Mouse (Mus musculus): ENCODE measurements around the gene Ccdc77.
"Not testable (repeated sequence)": the region's sequence is repeated elsewhere in the genome, so short reads cannot be mapped to it uniquely, and the experiment has no call there.

The Ccdc77 gene

DNA sequence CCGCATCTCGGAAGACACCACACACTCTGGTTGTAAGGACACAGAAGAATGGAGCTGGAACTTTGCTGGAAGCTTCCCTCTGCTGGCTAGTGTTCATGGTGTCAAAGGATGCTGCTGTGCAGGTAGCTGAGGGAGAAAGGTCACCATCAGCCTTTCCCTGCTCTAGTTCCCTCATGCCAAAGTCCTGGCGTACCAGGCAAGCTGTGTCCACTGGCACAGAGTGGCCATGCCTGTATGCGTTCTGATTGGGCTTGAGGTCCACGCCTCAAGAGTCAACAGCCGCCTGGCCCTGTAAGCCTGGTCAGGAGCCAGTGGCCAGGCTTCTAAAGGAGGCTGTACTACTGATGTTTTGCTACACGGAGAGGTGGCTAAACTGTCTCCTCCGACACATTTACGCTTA, 54.8 kb downstream of the Ccdc77 start:
- DNase-seq: no peak

- no peak for DNase-seq
Measured at GRCm38 (mm10) chr6:120306859-120307594, 57.1 kb downstream of the Ccdc77 start.

GRCm38 (mm10) chr6:120302755-120303316, 61.3 kb downstream of the Ccdc77 start:
- DNase-seq: no peak

DNA sequence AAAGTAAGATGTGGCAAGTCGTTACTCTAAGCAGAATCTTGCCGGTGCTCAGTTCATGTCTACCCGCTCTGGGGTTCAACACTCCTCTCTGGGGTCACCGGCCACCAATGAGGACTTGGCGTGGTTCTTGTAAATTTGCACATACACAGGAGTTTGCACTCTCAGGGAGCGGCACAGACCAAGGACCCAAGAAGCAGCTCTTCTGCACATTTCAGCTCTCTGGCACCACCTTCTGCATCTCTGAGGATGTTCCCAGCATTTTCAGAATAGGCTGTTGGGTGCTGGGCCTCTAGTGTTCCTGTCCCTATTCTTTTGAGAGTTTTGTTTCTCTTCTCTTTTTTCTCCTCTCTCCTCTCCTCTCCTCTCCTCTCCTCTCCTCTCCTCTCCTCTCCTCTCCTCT, 63.0 kb downstream of the Ccdc77 start:
- no peak for DNase-seq

- not testable (repeated sequence) for DNase-seq
Measured at GRCm38 (mm10) chr6:120296589-120296988, 67.6 kb downstream of the Ccdc77 start.

GRCm38 (mm10) chr6:120294785-120295133, 69.4 kb downstream of the Ccdc77 start:
- peak; percentile 10 for DNase-seq

- DNase-seq: no peak
Measured at GRCm38 (mm10) chr6:120294056-120294784, 70.0 kb downstream of the Ccdc77 start, which contains the start of the genes D330020A13Rik and B4galnt3. Gene D330020A13Rik, plus strand, starts transcription at chr6:120294364. Gene B4galnt3, minus strand, starts transcription at chr6:120294559.

- DNase-seq: no peak
Measured at GRCm38 (mm10) chr6:120291396-120292009, 72.7 kb downstream of the Ccdc77 start.

- DNase-seq: no peak
Measured at GRCm38 (mm10) chr6:120289430-120289829, 74.7 kb downstream of the Ccdc77 start.

- no peak for DNase-seq
Measured at GRCm38 (mm10) chr6:120288541-120288940, 75.6 kb downstream of the Ccdc77 start.

DNA sequence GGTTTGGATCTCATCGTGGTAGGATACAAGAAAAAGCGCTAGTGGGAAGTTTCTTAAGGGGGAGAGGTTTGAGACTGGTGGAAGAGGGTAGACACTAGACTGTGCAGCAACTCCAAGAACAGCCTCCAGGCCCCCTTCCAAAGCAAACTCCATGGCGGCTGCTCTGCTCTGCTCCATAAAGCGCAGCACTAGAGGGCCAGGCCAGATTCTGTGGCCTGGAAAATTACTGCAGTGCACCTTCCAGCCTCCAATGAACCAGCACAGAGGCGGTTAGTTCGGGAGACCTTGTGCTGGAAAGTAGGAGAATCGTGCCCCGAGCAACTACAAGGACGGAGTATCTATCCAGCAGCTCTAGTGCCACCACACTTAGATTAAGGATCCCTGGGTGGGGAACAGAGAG, 76.9 kb downstream of the Ccdc77 start:
- no peak for DNase-seq

DNA sequence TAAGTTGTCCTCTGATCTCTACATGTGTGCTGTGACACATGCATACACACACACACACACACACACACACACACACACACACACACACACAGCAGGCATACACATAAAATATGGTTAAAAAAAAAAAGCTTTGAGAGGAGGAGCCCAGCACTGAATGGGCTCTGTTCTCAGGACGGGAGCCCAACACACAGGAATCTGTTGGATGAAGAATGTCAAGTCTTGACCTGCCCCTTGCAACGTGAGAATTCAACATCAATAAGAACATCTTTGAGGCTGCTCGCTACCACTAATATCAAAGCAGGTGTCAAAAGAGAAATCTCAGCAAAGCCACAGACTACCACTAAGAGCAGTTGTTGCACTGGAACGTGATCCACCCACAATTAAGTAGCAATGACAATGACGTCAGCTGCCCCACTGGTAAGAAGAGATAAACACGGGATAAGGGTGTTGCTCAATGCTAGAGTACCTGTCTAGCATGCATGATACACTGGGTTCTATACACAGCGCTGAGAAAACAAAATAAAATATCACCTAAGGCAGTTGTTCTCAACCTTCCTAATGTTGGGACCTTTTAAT, 87.2 kb downstream of the Ccdc77 start:
- DNase-seq: no peak

- no peak for DNase-seq
Measured at GRCm38 (mm10) chr6:120275301-120275700, 88.9 kb downstream of the Ccdc77 start.

GRCm38 (mm10) chr6:120274887-120275286, 89.3 kb downstream of the Ccdc77 start:
- DNase-seq: no peak
